Mouse (Mus musculus) forebrain, embryonic 11.5 days (tissue): ENCODE measurements around the gene Gabarapl1. TPM values are rescaled to one million over a fixed set of nuclear protein-coding genes. Genes with fewer than 3 reads are reported as not detected.

ENCODE experiments used
- ATAC-seq: fragments of 200-750 bp; cut with Nextera tagmentation; replicated peaks from 2 replicates; pipeline ENCODE4 v1.8.0; 2017; ENCODE audit warnings: moderate TSS enrichment; ENCODE audit not compliant: low FRiP score
- DNase-seq: peaks from one replicate; pipeline ENCODE4 v3.0.0-alpha.2; 2017; ENCODE audit warnings: low spot score
- H3K27ac ChIP-seq: fragments of 300-500 bp; sonication (generic); 2 replicates; pipeline ENCODE4 v1.5.1; 2014; ENCODE audit warnings: low read depth, low read length
- H3K27me3 ChIP-seq: fragments of 300-500 bp; sonication (generic); 2 replicates; pipeline ENCODE4 v1.6.1; 2014; ENCODE audit warnings: mild to moderate bottlenecking, low read length, mixed read lengths; ENCODE audit not compliant: control insufficient read depth, insufficient read depth
- H3K36me3 ChIP-seq: fragments of 300-500 bp; sonication (generic); 2 replicates; pipeline ENCODE4 v1.6.1; 2014; ENCODE audit warnings: mild to moderate bottlenecking, low read length, moderate library complexity, mixed read lengths; ENCODE audit not compliant: control insufficient read depth, insufficient read depth
- H3K4me1 ChIP-seq: fragments of 300-500 bp; sonication (generic); replicated peaks from 2 replicates; pipeline ENCODE4 v1.6.1; 2014; ENCODE audit warnings: low read length, mixed read lengths; ENCODE audit not compliant: control insufficient read depth, insufficient read depth
- H3K4me2 ChIP-seq: fragments of 300-500 bp; sonication (generic); 2 replicates; pipeline ENCODE4 v1.6.1; 2014; ENCODE audit warnings: low read depth, mild to moderate bottlenecking, low read length, moderate library complexity, mixed read lengths; ENCODE audit not compliant: severe bottlenecking
- H3K4me3 ChIP-seq: fragments of 300-500 bp; sonication (generic); 2 replicates; pipeline ENCODE4 v1.5.1; 2014; ENCODE audit warnings: low read depth, low read length
- H3K9ac ChIP-seq: fragments of 300-500 bp; sonication (generic); 2 replicates; pipeline ENCODE4 v1.6.1; 2014; ENCODE audit warnings: low read length
- H3K9me3 ChIP-seq: fragments of 300-500 bp; sonication (generic); 2 replicates; pipeline ENCODE4 v1.6.1; 2016; ENCODE audit warnings: low read length, mixed read lengths; ENCODE audit not compliant: control insufficient read depth
- WGBS: fragments of 180-500 bp; shearing (Covaris S2); extraction: QIAGEN DNeasy Blood & Tissue Kit; methylation state at CpG from one replicate; pipeline ENCODE4 v1.1.7; 2014; 5-methylcytosine and 5-hydroxymethylcytosine counted together
- polyA plus RNA-seq: library from polyadenylated mRNA; unstranded; fragments of >200 nt; fragmentation: Nextera tagmentation; extraction: Ambion mirVana; gene quantifications from 2 replicates; pipeline ENCODE4 v1.2.1, GENCODE M21; 2014

Gene Gabarapl1
- polyA plus RNA-seq, 1 experiment from 2014 or later, result 21.5 TPM

DNA sequence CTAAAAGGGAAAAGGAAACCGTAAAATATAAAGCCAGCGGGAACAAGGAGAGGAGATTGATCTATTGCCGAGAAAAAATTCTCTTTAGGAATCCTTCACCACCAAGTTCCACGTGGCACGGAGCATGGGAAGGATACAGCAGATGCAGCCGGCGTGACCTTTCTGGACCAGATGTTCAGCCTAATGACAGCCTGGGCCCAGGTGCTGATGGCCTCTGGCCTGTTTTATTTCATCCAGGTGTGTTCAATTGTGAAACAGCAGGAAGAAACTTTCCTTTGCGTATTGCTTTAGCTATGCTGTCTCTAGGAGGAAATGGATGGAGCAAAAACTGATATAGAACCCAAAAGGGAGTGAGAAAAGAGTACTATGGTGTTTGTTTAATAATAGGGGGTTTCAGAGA is 20.1 kb upstream of the Gabarapl1 start:
- 84% methylated on average over 8 of the region's 8 CpGs for WGBS
- Histone ChIP-seq H3K4me3 (no peak overlapping the region), H3K9ac (no peak overlapping the region), H3K9me3 (no peaks in the 10 kb centered on the region), H3K27me3 (no peaks in the 10 kb centered on the region), H3K4me2 (no peak overlapping the region), H3K4me1 (no peaks in the 10 kb centered on the region), H3K36me3 (no peaks in the 10 kb centered on the region), H3K27ac (no peak overlapping the region)
- ATAC-seq (no peak), DNase-seq (no peak)

DNA sequence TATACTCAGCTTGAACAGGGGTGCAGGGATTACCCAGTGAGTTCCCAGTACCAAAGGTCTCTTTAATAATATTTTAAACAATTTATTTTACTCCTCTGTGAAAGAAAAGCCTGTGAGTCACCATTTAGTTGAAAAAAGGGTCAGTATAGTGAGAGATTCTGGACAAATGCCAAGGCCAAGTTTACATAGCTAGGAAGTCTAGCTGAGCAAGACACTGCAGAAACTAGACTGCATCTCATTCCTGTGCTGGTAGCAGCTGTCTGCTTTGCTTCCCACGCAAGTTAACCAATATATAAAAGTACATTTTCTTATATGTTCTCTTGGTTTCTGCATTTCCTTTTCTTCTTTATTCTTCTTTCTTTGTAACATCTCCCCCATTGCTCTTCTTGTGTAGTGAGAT is 19.6 kb upstream of the Gabarapl1 start:
- H3K27me3 ChIP-seq, result no peaks in the 10 kb centered on the region
- H3K4me3 ChIP-seq, result no peak overlapping the region
- H3K4me1 ChIP-seq, result no peaks in the 10 kb centered on the region
- no peaks in the 10 kb centered on the region for H3K36me3 ChIP-seq
- H3K9me3 ChIP-seq, result no peaks in the 10 kb centered on the region
- no peak overlapping the region for H3K9ac ChIP-seq
- WGBS, result 88% methylated on average over 1 of the region's 1 CpGs
- DNase-seq (no peak), ATAC-seq (no peak)
- H3K27ac ChIP-seq, result no peak overlapping the region
- no peak overlapping the region for H3K4me2 ChIP-seq

DNA sequence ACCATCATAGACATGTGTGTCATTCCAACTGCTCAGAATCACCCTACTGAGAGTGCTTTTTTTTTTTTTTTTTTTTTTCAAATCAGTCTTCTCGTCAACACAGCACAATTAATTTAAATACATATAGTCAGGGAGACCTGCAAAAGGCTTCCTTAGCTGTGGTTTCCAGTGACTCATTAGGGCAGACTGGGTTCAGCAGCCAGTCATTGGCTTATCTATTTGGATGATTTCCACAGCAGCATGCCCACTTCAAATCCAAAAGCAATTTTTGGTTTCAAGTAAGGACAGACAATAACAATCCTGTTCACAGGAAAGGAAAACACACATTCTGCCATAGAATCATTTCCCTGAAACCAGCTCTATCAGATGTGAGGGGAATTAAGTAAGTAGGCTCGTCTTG is 18.6 kb upstream of the Gabarapl1 start:
- DNase-seq, result no peak
- 85% methylated on average over 2 of the region's 2 CpGs for WGBS
- Histone ChIP-seq H3K27me3 (no peaks in the 10 kb centered on the region), H3K4me1 (no peaks in the 10 kb centered on the region), H3K9me3 (no peaks in the 10 kb centered on the region), H3K4me3 (no peak overlapping the region), H3K9ac (no peak overlapping the region), H3K36me3 (no peaks in the 10 kb centered on the region), H3K27ac (no peak overlapping the region), H3K4me2 (no peak overlapping the region)
- ATAC-seq, result no peak

DNA sequence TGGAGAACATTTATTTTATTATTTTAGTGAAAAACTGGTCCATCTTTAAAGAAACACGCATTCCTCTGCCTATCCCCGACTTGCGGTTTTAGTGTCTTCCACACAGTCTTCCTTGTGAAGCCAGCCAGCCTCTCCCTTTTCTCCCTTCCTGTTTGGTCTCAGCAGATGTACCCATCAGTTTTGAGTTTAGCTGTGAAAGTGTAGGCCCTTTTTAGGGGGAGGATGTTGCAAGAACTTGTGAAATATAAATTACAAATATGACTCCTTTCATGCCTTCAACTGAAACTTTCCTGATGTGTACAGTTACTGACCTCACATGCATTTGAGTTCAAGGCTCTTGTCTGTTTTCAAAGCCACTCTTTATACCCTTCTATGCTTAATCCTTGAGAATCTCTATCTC is 17.9 kb upstream of the Gabarapl1 start:
- no peak for DNase-seq

DNA sequence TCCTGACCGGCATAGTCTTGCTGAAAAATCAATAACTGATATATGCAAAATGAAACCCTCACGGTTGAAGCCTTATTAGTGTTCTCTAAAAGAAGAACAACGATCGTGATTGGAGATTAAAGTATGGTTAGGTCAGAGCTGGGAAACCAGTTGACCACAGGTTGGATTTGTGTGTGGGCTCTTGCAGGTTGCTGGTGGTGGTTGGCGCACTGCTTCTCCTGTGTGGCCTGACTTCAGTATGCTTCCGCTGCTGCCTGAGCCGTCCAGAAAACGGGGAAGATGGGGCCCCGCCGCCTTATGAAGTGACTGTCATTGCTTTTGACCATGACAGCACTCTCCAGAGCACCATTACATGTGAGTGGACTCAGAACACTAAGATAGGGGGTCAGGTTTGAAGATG is 16.6 kb upstream of the Gabarapl1 start:
- WGBS, result 92% methylated on average over 10 of the region's 10 CpGs
- Histone ChIP-seq H3K9me3 (no peaks in the 10 kb centered on the region), H3K4me2 (no peak overlapping the region), H3K27ac (no peak overlapping the region), H3K4me3 (no peak overlapping the region), H3K36me3 (no peaks in the 10 kb centered on the region), H3K4me1 (no peaks in the 10 kb centered on the region), H3K9ac (no peak overlapping the region), H3K27me3 (no peaks in the 10 kb centered on the region)
- ATAC-seq (no peak), DNase-seq (no peak)

More for the DNA sequence above, 17.9 kb upstream of the Gabarapl1 start:
- Histone ChIP-seq H3K27me3 (no peaks in the 10 kb centered on the region), H3K9ac (no peak overlapping the region), H3K9me3 (no peaks in the 10 kb centered on the region), H3K4me2 (no peak overlapping the region), H3K4me3 (no peak overlapping the region), H3K36me3 (no peaks in the 10 kb centered on the region), H3K4me1 (no peaks in the 10 kb centered on the region), H3K27ac (no peak overlapping the region)
- 94% methylated on average over 3 of the region's 3 CpGs for WGBS
- no peak for ATAC-seq

DNA sequence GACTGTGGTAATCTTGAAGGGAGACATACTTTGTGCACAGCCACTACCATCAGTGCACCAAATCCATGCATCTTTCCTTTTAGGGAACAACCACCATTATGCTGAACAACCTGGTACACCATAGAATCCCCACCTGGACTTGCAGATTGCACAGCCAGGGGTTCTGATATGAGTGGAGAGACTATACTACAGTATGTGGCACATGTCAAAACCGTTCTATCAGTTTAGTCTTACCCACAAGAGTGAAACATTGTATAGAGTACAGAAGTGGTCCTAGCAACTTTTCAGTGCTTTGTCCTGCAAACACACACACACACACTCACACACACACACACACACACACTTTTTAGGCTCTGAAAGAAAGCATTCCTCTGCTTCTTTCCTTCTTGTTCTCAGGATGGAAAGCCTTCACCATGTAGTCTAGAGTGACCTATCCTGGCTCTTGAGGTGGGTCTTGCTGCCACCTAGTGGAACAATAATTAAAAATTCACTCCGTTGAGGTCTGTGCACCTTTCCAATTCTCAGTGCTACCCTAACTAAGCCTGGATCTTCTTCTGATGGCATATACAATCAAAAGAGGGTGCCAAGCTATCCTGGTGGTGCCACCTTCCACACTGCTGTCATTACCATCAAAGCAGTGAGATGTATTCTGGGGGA is 15.1 kb upstream of the Gabarapl1 start:
- no peak overlapping the region for H3K27ac ChIP-seq
- DNase-seq (no peak), ATAC-seq (peak; percentile 77)
- H3K4me3 ChIP-seq, result no peak overlapping the region
- no peak overlapping the region for H3K9ac ChIP-seq
- no peaks in the 10 kb centered on the region for H3K9me3 ChIP-seq
- H3K4me2 ChIP-seq, result no peak overlapping the region
- no peaks in the 10 kb centered on the region for H3K36me3 ChIP-seq
- no peaks in the 10 kb centered on the region for H3K4me1 ChIP-seq
- 50% methylated on average over 2 of the region's 2 CpGs for WGBS
- no peaks in the 10 kb centered on the region for H3K27me3 ChIP-seq

DNA sequence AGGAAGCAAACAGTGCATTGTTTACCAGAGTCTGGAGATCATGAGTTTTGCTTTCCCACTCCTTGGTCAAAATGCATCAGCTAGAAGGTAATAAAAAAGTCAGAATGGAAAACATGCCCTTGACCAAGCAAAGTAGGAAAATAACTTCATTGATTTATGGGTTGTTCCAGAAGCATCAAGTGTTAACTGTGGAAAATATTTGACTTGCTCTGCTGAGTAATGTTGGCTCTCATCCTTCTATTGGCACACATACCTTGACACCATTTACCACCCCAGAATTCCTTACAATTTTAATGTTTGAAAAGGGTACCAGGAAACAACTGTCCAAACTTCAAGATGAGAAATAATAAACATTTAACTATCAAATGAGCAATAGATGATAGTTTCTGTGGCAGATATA is 6.9 kb upstream of the Gabarapl1 start:
- Histone ChIP-seq H3K4me2 (no peak overlapping the region), H3K27ac (no peak overlapping the region), H3K9ac (no peak overlapping the region), H3K9me3 (no peaks in the 10 kb centered on the region), H3K36me3 (no peaks in the 10 kb centered on the region), H3K4me1 (no peaks in the 10 kb centered on the region), H3K4me3 (no peak overlapping the region), H3K27me3 (no peaks in the 10 kb centered on the region)
- ATAC-seq, result no peak
- DNase-seq, result no peak

DNA sequence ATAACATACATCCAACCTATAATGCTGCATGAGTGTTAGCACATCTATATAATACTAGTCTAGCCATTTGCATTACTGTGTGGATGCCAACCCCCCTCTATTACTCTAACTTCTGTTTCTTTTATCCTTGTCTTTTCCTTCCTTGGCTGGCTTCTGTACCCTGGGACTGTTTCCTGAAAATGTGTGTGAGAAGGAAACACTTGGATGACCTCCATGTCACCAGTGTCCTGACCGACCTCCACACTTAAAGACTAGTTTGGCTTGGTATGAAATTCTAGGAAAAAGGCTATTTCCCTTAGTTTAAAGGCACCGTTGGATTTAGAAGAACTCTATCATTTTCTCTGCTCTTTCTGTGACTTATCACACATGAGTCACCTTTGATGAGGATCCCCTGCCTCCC is 5.5 kb upstream of the Gabarapl1 start:
- ATAC-seq (no peak), DNase-seq (no peak)
- Histone ChIP-seq H3K9ac (no peak overlapping the region), H3K4me3 (no peak overlapping the region), H3K4me1 (no peaks in the 10 kb centered on the region), H3K36me3 (no peaks in the 10 kb centered on the region), H3K27me3 (no peaks in the 10 kb centered on the region), H3K27ac (no peak overlapping the region), H3K9me3 (no peaks in the 10 kb centered on the region), H3K4me2 (no peak overlapping the region)
- 90% methylated on average over 2 of the region's 2 CpGs for WGBS

DNA sequence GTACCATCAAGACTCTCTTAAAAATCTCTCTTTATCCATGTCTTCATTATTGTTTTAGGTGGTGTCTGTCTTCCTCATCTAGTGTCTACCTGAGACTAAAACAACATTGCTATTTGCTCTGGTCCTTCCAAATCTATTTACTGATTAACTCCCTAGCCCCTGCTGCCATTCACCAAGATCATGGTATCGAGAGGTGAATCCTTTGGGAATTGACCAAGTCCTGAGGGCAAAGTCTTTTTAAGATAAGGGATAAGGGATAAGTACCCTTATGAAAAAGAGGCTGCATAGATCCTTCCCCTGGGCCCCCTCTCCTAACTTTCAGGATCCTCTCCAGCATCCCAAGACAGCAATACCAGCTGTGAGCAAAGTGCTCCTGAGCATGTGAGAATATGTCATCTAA is 3.4 kb upstream of the Gabarapl1 start:
- DNase-seq (no peak), ATAC-seq (no peak)
- Histone ChIP-seq H3K4me1 (no peaks in the 10 kb centered on the region), H3K4me2 (no peak overlapping the region), H3K27me3 (no peaks in the 10 kb centered on the region), H3K27ac (no peak overlapping the region), H3K36me3 (no peaks in the 10 kb centered on the region), H3K9ac (no peak overlapping the region), H3K9me3 (no peaks in the 10 kb centered on the region), H3K4me3 (no peak overlapping the region)
- 94% methylated on average over 1 of the region's 1 CpGs for WGBS
